Mouse (Mus musculus) macrophage (primary cell): ENCODE data around the gene Olfr845. TPM values are rescaled to one million over a fixed set of nuclear protein-coding genes. Genes with fewer than 3 reads are reported as not detected.

Source experiments
- H3K27ac ChIP-seq: fragments of 350-480 bp; formaldehyde crosslinking; 2 replicates; pipeline ENCODE4 v1.9.0; 2021
- H3K36me3 ChIP-seq: fragments of 350-480 bp; formaldehyde crosslinking; 2 replicates; pipeline ENCODE4 v1.9.0; 2021; ENCODE audit errors: inconsistent target
- H3K4me3 ChIP-seq: fragments of 350-480 bp; formaldehyde crosslinking; 2 replicates; pipeline ENCODE4 v1.9.0; 2021; ENCODE audit errors: inconsistent target
- H3K79me2 ChIP-seq: fragments of 350-480 bp; formaldehyde crosslinking; 2 replicates; pipeline ENCODE4 v1.9.0; 2021; ENCODE audit errors: inconsistent target
- WGBS: methylation state at CpG from one replicate; pipeline ENCODE4 v1.1.7; 2026; ENCODE audit warnings: inconsistent platforms; ENCODE audit not compliant: missing documents; 5-methylcytosine and 5-hydroxymethylcytosine counted together
- polyA plus RNA-seq: library from polyadenylated mRNA; stranded (reverse); fragments of 250-400 nt; gene quantifications from 3 replicates; pipeline ENCODE4 v1.2.4, GENCODE M21; 2018; ENCODE audit warnings: inconsistent platforms
- total RNA-seq, 78 experiments: library from RNA; depleted of rRNA; stranded (reverse); fragments of 250-400 nt; gene quantifications; 1 replicate in 9 of 78; 2 replicates in 24 of 78; 3 replicates in 43 of 78; 4 replicates in 2 of 78; pipeline ENCODE4 v1.2.4; 2018; ENCODE audit warnings: inconsistent platforms in 56 of 78

The Olfr845 gene
- not detected for total RNA-seq (2018; cell fraction: chromatin; rRNA removed)
- not detected for total RNA-seq (2018; cell fraction: cytosol; rRNA removed)
- total RNA-seq (2018; cell fraction: nucleus; rRNA removed): not detected
- not detected in 3 replicates for polyA plus RNA-seq

GRCm38 (mm10) chr9:19336157-19336556, at the start of gene Olfr845:
Gene Olfr845 (plus strand): TSS chr9:19336457.
- 67% methylated on average over 1 of the region's 1 CpGs for WGBS
- Histone ChIP-seq H3K36me3 (no peaks in the 10 kb centered on the region), H3K79me2 (no peaks in the 10 kb centered on the region), H3K4me3 (no peak within 1 kb of the TSS), H3K27ac (no peak within 1 kb of the TSS)

- Histone ChIP-seq H3K36me3 (no peaks in the 10 kb centered on the region), H3K79me2 (no peaks in the 10 kb centered on the region), H3K4me3 (no peak within 1 kb of the TSS), H3K27ac (no peak within 1 kb of the TSS)
Measured at GRCm38 (mm10) chr9:19316047-19316446, 20.2 kb upstream of the Olfr845 start, which contains the start of gene Olfr844. Gene Olfr844 (plus strand): TSS chr9:19316347.

GRCm38 (mm10) chr9:19363905-19364304, 27.6 kb downstream of the Olfr845 start, which contains the start of gene Olfr846:
Gene Olfr846 (minus strand): TSS chr9:19364005.
- no peaks in the 10 kb centered on the region for H3K79me2 ChIP-seq
- H3K27ac ChIP-seq: no peak within 1 kb of the TSS
- WGBS: 45% methylated on average over 1 of the region's 1 CpGs
- no peak within 1 kb of the TSS for H3K4me3 ChIP-seq
- no peaks in the 10 kb centered on the region for H3K36me3 ChIP-seq

- WGBS: 55% methylated on average over 1 of the region's 1 CpGs
- H3K4me3 ChIP-seq: no peak within 1 kb of the TSS
- H3K27ac ChIP-seq: no peak within 1 kb of the TSS
- no peaks in the 10 kb centered on the region for H3K79me2 ChIP-seq
- H3K36me3 ChIP-seq: no peaks in the 10 kb centered on the region
Measured at GRCm38 (mm10) chr9:19378569-19378968, 42.3 kb downstream of the Olfr845 start, which contains the start of gene Olfr847. Gene Olfr847 (minus strand): TSS chr9:19378669.

Other genes starting within 250 kb of the Olfr845 start
- not detected in 3 replicates for gene Olfr836, start 216.1 kb upstream of the Olfr845 start, polyA plus RNA-seq
- gene Olfr837, start 200.1 kb upstream of the Olfr845 start, polyA plus RNA-seq: not detected in 3 replicates
- not detected in 3 replicates for gene Olfr839-ps1, start 159.1 kb upstream of the Olfr845 start, polyA plus RNA-seq
- not detected in 3 replicates for gene Olfr843, start 84.5 kb upstream of the Olfr845 start, polyA plus RNA-seq
- not detected in 3 replicates for gene Olfr844, start 20.1 kb upstream of the Olfr845 start, polyA plus RNA-seq
- not detected in 3 replicates for gene Olfr846, start 27.5 kb downstream of the Olfr845 start, polyA plus RNA-seq
- not detected in 3 replicates for gene Olfr847, start 42.2 kb downstream of the Olfr845 start, polyA plus RNA-seq
- not detected in 3 replicates for gene Olfr849, start 103.8 kb downstream of the Olfr845 start, polyA plus RNA-seq
- not detected in 3 replicates for gene Olfr850, start 141.8 kb downstream of the Olfr845 start, polyA plus RNA-seq
- not detected in 3 replicates for gene Olfr851, start 156.8 kb downstream of the Olfr845 start, polyA plus RNA-seq
- not detected in 3 replicates for gene Olfr853, start 204.6 kb downstream of the Olfr845 start, polyA plus RNA-seq
- not detected in 3 replicates for gene Olfr854, start 230.9 kb downstream of the Olfr845 start, polyA plus RNA-seq
- gene Olfr855, start 246.2 kb downstream of the Olfr845 start, polyA plus RNA-seq: not detected in 3 replicates